Comparison of ENCODE assay signal across 20 mouse cellular contexts in genomic region chr2:65293411-65293810, GRCm38 (mm10). TPM values are rescaled to one million over a fixed set of nuclear protein-coding genes. Genes with fewer than 3 reads are reported as not detected.
DNase-seq lines count a peak whose midpoint lies in the region; ATAC-seq lines count a peak whose summit lies in the region.
"Had no signal": no experiment of that assay in that cellular context is flagged by ENCODE, and none has a peak within 500 bp of the region (broad histone marks: within the 10 kb centered on the region; RNA-seq: fewer than 3 reads in every experiment).

No protein-coding gene starts in this region.

- no peaks in the 10 kb centered on the region for H3K36me3 ChIP-seq in midbrain, embryonic 10.5 days
- H3K36me3 ChIP-seq: forebrain, embryonic 15.5 days; G1E; heart, embryonic 15.5 days; hindbrain, embryonic 12.5 days; limb, embryonic 13.5 days; liver, embryonic 12.5 days had no signal

- peaks cover 12% of the 10 kb centered on the region for H3K4me1 ChIP-seq in midbrain, embryonic 10.5 days
- H3K4me1 ChIP-seq: forebrain, embryonic 15.5 days; hindbrain, embryonic 12.5 days; limb, embryonic 13.5 days; liver, embryonic 12.5 days had no signal

- no peak overlapping the region for H3K4me3 ChIP-seq in midbrain, embryonic 10.5 days
- H3K4me3 ChIP-seq: forebrain, embryonic 15.5 days; heart, embryonic 15.5 days; hindbrain, embryonic 12.5 days; limb, embryonic 13.5 days; liver, embryonic 12.5 days had no signal

- H3K27ac ChIP-seq in midbrain, embryonic 10.5 days (replicated peaks), result no peak overlapping the region
- H3K27ac ChIP-seq: forebrain, embryonic 15.5 days; heart, embryonic 15.5 days; hindbrain, embryonic 12.5 days; limb, embryonic 13.5 days; liver, embryonic 12.5 days had no signal

- peak; percentile 9 for DNase-seq in gastrocnemius, adult 18-20 months (ENCODE audit: low spot score)
- DNase-seq in gastrocnemius, postnatal 4 days (ENCODE audit: low spot score in 2 of 2), result no peak
- peak; percentile 4 for DNase-seq in heart, postnatal 25 days (ENCODE audit: low spot score)
- DNase-seq in heart, adult 9 months (ENCODE audit: low spot score in 2 of 2), result no peak
- peak; percentile 4 for DNase-seq in gastrocnemius, postnatal 14 days
- DNase-seq in midbrain, embryonic 10.5 days (ENCODE audit: low spot score), result no peak
- DNase-seq: B cell, adult 2 months; cerebellum, adult 8-10 months; cerebellum, postnatal 36 days; embryo, embryonic 11 days; layer of hippocampus, adult 9-11 months; lung, adult 18-20 months had no signal

- WGBS in midbrain, embryonic 10.5 days, result 95% methylated on average over 8 of the region's 8 CpGs

- intact Hi-C loops in heart, postnatal 25 days (cut with DNase I), result no loop called here
- intact Hi-C loops in gastrocnemius, postnatal 14 days (cut with DNase I; ENCODE audit: low total_unique reads), result loop anchor here (10.0 kb wide), 1 partner anchor 49 kb away; no protein-coding TSS in a partner anchor

- no peak for ATAC-seq in inflammation-experienced regulatory T-cells, adult 6 months
- ATAC-seq: forebrain, embryonic 15.5 days; liver, embryonic 12.5 days had no signal

- no peaks in the 10 kb centered on the region for H3K27me3 ChIP-seq in midbrain, embryonic 10.5 days (ENCODE audit: low read depth, poor library complexity, severe bottlenecking)
- H3K27me3 ChIP-seq: CH12.LX; forebrain, embryonic 15.5 days; heart, embryonic 15.5 days; hindbrain, embryonic 12.5 days; limb, embryonic 13.5 days; liver, embryonic 12.5 days had no signal

- no peaks in the 10 kb centered on the region for H3K9me3 ChIP-seq in midbrain, embryonic 10.5 days (replicated peaks)
- H3K9me3 ChIP-seq: forebrain, embryonic 15.5 days; heart, embryonic 15.5 days; hindbrain, embryonic 12.5 days; limb, embryonic 13.5 days; liver, embryonic 12.5 days had no signal

RNA-seq across cellular contexts. Expression of gene Cobll1, which starts 54.2 kb away (rescaled TPM):
- total RNA-seq in gastrocnemius, adult 18-20 months (2021), result 1 to 10 TPM; 5.5 to 8.8 TPM
- total RNA-seq in gastrocnemius, postnatal 4 days (2021), result 10 to 100 TPM; 10.4 to 11.7 TPM
- total RNA-seq in heart, postnatal 25 days (2021), result 10 to 100 TPM; 56.6 to 61.6 TPM
- 1 to 10 TPM; 6.3 to 6.4 TPM for total RNA-seq in gastrocnemius, postnatal 14 days (2021)
- 1.7 and 1.8 TPM in 2 replicates for polyA plus RNA-seq in midbrain, embryonic 10.5 days (2016; fragmentation: Nextera tagmentation; extraction: Ambion mirVana)
- polyA plus RNA-seq in inflammation-experienced regulatory T-cells, adult 6 months (2017; shearing (Covaris generic)), result 1 to 10 TPM; 3.6 to 8.8 (median 3.6) TPM
- polyA plus RNA-seq: G1E had no signal

Comparison
In these comparisons a context has a peak if more than half of its experiments do, and no peak if none do; other contexts are left out.
1. DNase-seq: peak in gastrocnemius, adult 18-20 months (single experiment), heart, postnatal 25 days (single experiment) and gastrocnemius, postnatal 14 days (single experiment); none in gastrocnemius, postnatal 4 days (0 of 2), heart, adult 9 months (0 of 2) and midbrain, embryonic 10.5 days (single experiment).
2. RNA of gene Cobll1, which starts 54.2 kb away (total RNA-seq): 56.6 to 61.6 TPM in heart, postnatal 25 days; 10.4 to 11.7 TPM in gastrocnemius, postnatal 4 days, 5.5 to 8.8 TPM in gastrocnemius, adult 18-20 months and 6.3 to 6.4 TPM in gastrocnemius, postnatal 14 days; every median in the first group is over 4 times any median in the second.